Mouse (Mus musculus) urinary bladder, adult 2 months (tissue): ENCODE results near the gene Ect2l. TPM values are rescaled to one million over a fixed set of nuclear protein-coding genes. Genes with fewer than 3 reads are reported as not detected.
"Not testable (repeated sequence)": the region's sequence is repeated elsewhere in the genome, so short reads cannot be mapped to it uniquely, and the experiment has no call there.

ENCODE experiments used
- DNase-seq: peaks from one replicate; pipeline ENCODE4 v3.0.0; 2022; ENCODE audit warnings: low spot score
- polyA plus RNA-seq: library from polyadenylated mRNA; depleted of rRNA; stranded (reverse); fragments of >200 nt; gene quantifications from 2 replicates; pipeline ENCODE4 v1.2.3, GENCODE M21; 2012

Ect2l gene
- polyA plus RNA-seq, 1 experiment: 0.37 TPM

GRCm38 (mm10) chr10:18191706-18192105, 19.0 kb downstream of the Ect2l start:
- no peak for DNase-seq

- DNase-seq: no peak
Observed at GRCm38 (mm10) chr10:18189498-18189897, 21.2 kb downstream of the Ect2l start.

GRCm38 (mm10) chr10:18188564-18188963, 22.1 kb downstream of the Ect2l start:
- no peak for DNase-seq

- DNase-seq: no peak
Observed at GRCm38 (mm10) chr10:18182246-18182645, 28.4 kb downstream of the Ect2l start.

- no peak for DNase-seq
Observed at GRCm38 (mm10) chr10:18177304-18177703, 33.4 kb downstream of the Ect2l start.

- DNase-seq: no peak
Observed at GRCm38 (mm10) chr10:18176722-18177121, 34.0 kb downstream of the Ect2l start.

- DNase-seq: no peak
Observed at GRCm38 (mm10) chr10:18175087-18175486, 35.6 kb downstream of the Ect2l start.

- DNase-seq: no peak
Observed at GRCm38 (mm10) chr10:18162435-18162971, 48.2 kb downstream of the Ect2l start.

- no peak for DNase-seq
Observed at GRCm38 (mm10) chr10:18147224-18147623, 63.5 kb downstream of the Ect2l start.

- no peak for DNase-seq
Observed at GRCm38 (mm10) chr10:18142231-18142630, 68.5 kb downstream of the Ect2l start.

- no peak for DNase-seq
Observed at GRCm38 (mm10) chr10:18141389-18141788, 69.3 kb downstream of the Ect2l start.

GRCm38 (mm10) chr10:18139615-18140014, 71.1 kb downstream of the Ect2l start:
- no peak for DNase-seq

- not testable (repeated sequence) for DNase-seq
Observed at GRCm38 (mm10) chr10:18138853-18139503, 71.7 kb downstream of the Ect2l start.

- DNase-seq: no peak
Observed at GRCm38 (mm10) chr10:18131666-18132650, 78.7 kb downstream of the Ect2l start.

- DNase-seq: no peak
Observed at GRCm38 (mm10) chr10:18130276-18130675, 80.4 kb downstream of the Ect2l start.

- DNase-seq: no peak
Observed at GRCm38 (mm10) chr10:18118336-18118735, 92.4 kb downstream of the Ect2l start.

GRCm38 (mm10) chr10:18113473-18114093, 97.1 kb downstream of the Ect2l start:
- no peak for DNase-seq

- DNase-seq: no peak
Observed at GRCm38 (mm10) chr10:18110940-18111339, 99.8 kb downstream of the Ect2l start.

GRCm38 (mm10) chr10:18107471-18107870, 103.2 kb downstream of the Ect2l start:
- no peak for DNase-seq

- DNase-seq: no peak
Observed at GRCm38 (mm10) chr10:18102166-18102565, 108.5 kb downstream of the Ect2l start.

- DNase-seq: no peak
Observed at GRCm38 (mm10) chr10:18090691-18091090, 120.0 kb downstream of the Ect2l start.

- DNase-seq: no peak
Observed at GRCm38 (mm10) chr10:18082772-18083171, 127.9 kb downstream of the Ect2l start.
